Mouse (Mus musculus): ENCODE data around the gene Dpf3.

- TF ChIP-seq CTCF (IDR thresholded peaks at IDR 0.05; ENCODE audit: low read depth) (no peak), EP300 (IDR thresholded peaks at IDR 0.05; ENCODE audit: low read depth) (no peak)
Measured at GRCm38 (mm10) chr12:83349736-83350135, 137.8 kb downstream of the Dpf3 start.
